Mouse (Mus musculus) cortical plate, adult 2 months (tissue): ENCODE data around the gene Gm20425. TPM values are rescaled to one million over a fixed set of nuclear protein-coding genes. Genes with fewer than 3 reads are reported as not detected.

ENCODE experiments used
- H3K27ac ChIP-seq: fragments of 200-500 bp; 2 replicates; pipeline ENCODE4 v1.5.1; 2012; ENCODE audit warnings: low read length, control low read depth, inconsistent platforms; ENCODE audit not compliant: insufficient read depth
- H3K4me1 ChIP-seq: fragments of 200-500 bp; 2 replicates; pipeline ENCODE4 v1.6.1; 2011; ENCODE audit warnings: low read length; ENCODE audit not compliant: control insufficient read depth, insufficient read depth
- H3K4me3 ChIP-seq: fragments of 200-500 bp; 2 replicates; pipeline ENCODE4 v1.5.1; 2011; ENCODE audit warnings: mild to moderate bottlenecking, low read length, control low read depth; ENCODE audit not compliant: insufficient read depth
- CTCF ChIP-seq: fragments of 200-500 bp; IDR thresholded peaks from 2 replicates; pipeline ENCODE4 v1.5.1; 2011; ENCODE audit warnings: mild to moderate bottlenecking, control low read depth, low read length; ENCODE audit not compliant: insufficient read depth; ENCODE audit errors: extremely low read depth
- POLR2A ChIP-seq: fragments of 200-500 bp; IDR thresholded peaks from 2 replicates; pipeline ENCODE4 v1.6.1; 2011; ENCODE audit warnings: mild to moderate bottlenecking, low read length, control low read depth; ENCODE audit not compliant: insufficient read depth; ENCODE audit errors: extremely low read depth
- polyA plus RNA-seq: library from polyadenylated mRNA; depleted of rRNA; stranded (reverse); fragments of >200 nt; gene quantifications from 2 replicates; pipeline ENCODE4 v1.2.3, GENCODE M21; 2012

The Gm20425 gene
- polyA plus RNA-seq, 1 experiment, result not detected

- H3K4me3 ChIP-seq, result no peak overlapping the region
- H3K4me1 ChIP-seq, result no peaks in the 10 kb centered on the region
- H3K27ac ChIP-seq, result no peak overlapping the region
- TF ChIP-seq POLR2A (no peak), CTCF (no peak)
Observed at GRCm38 (mm10) chr9:103241206-103241605, 11.1 kb upstream of the Gm20425 start.

- TF ChIP-seq CTCF, result no peak
- TF ChIP-seq POLR2A, result no peak
- Histone ChIP-seq H3K4me1 (no peaks in the 10 kb centered on the region), H3K4me3 (no peak overlapping the region), H3K27ac (no peak overlapping the region)
Observed at GRCm38 (mm10) chr9:103239471-103239870, 9.4 kb upstream of the Gm20425 start.

- TF ChIP-seq CTCF (no peak), POLR2A (no peak)
- H3K4me1 ChIP-seq, result no peaks in the 10 kb centered on the region
- H3K27ac ChIP-seq, result peak overlapping the region; percentile 85; the same call in 1 of the 2 replicates
- no peak overlapping the region for H3K4me3 ChIP-seq
Observed at GRCm38 (mm10) chr9:103234565-103235165, 4.6 kb upstream of the Gm20425 start.

- no peak for TF ChIP-seq CTCF
- TF ChIP-seq POLR2A, result no peak
- no peak overlapping the region for H3K27ac ChIP-seq
- no peak overlapping the region for H3K4me3 ChIP-seq
- H3K4me1 ChIP-seq, result no peaks in the 10 kb centered on the region
Observed at GRCm38 (mm10) chr9:103234059-103234458, 4.0 kb upstream of the Gm20425 start.

GRCm38 (mm10) chr9:103233006-103233395 is 2.9 kb upstream of the Gm20425 start:
- TF ChIP-seq CTCF (no peak), POLR2A (no peak)
- no peaks in the 10 kb centered on the region for H3K4me1 ChIP-seq
- no peak overlapping the region for H3K4me3 ChIP-seq
- no peak overlapping the region for H3K27ac ChIP-seq

GRCm38 (mm10) chr9:103232232-103233005 is 2.3 kb upstream of the Gm20425 start:
- Histone ChIP-seq H3K4me3 (no peak overlapping the region), H3K4me1 (no peaks in the 10 kb centered on the region), H3K27ac (no peak overlapping the region)
- no peak for TF ChIP-seq CTCF
- TF ChIP-seq POLR2A, result no peak

- TF ChIP-seq CTCF, result no peak
- TF ChIP-seq POLR2A, result no peak
- no peak overlapping the region for H3K27ac ChIP-seq
- H3K4me1 ChIP-seq, result no peaks in the 10 kb centered on the region
- no peak overlapping the region; the same call in 1 of the 2 replicates for H3K4me3 ChIP-seq
Observed at GRCm38 (mm10) chr9:103229037-103229867, 855 bp downstream of the Gm20425 start.

- no peaks in the 10 kb centered on the region for H3K4me1 ChIP-seq
- H3K27ac ChIP-seq, result no peak overlapping the region
- TF ChIP-seq CTCF (no peak), POLR2A (no peak)
- no peak overlapping the region; the same call in 1 of the 2 replicates for H3K4me3 ChIP-seq
Observed at GRCm38 (mm10) chr9:103228370-103229003, 1.6 kb downstream of the Gm20425 start.

GRCm38 (mm10) chr9:103227760-103228159 is 2.3 kb downstream of the Gm20425 start:
- no peak overlapping the region for H3K4me3 ChIP-seq
- no peak for TF ChIP-seq CTCF
- no peak for TF ChIP-seq POLR2A
- H3K27ac ChIP-seq, result no peak overlapping the region
- no peaks in the 10 kb centered on the region for H3K4me1 ChIP-seq

- no peak overlapping the region for H3K4me3 ChIP-seq
- TF ChIP-seq CTCF, result no peak
- TF ChIP-seq POLR2A, result no peak
- no peaks in the 10 kb centered on the region for H3K4me1 ChIP-seq
- H3K27ac ChIP-seq, result no peak overlapping the region
Observed at GRCm38 (mm10) chr9:103226806-103227205, 3.3 kb downstream of the Gm20425 start.
